In the genomic region with DNA sequence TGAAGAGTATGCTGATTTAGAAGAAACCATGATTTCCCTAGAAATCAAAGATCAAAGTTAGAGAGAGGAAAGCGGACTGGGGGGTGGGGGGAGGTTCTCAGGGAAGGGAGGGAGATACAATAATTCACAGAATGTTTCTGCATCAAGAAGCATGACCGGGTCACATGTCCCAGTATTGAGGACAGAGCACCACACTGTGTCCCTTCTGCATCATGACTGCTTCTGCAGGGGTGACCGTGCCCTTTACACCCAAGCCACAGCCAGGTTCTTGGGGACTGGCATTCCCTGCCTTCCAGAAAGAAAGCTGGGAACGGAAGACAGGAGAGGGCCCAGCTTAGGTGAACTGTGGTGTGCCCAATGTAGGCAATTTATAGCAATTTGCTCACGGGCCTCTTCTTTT, we compare ENCODE assay signal across 15 mouse cellular contexts.
"Had no signal": no experiment of that assay in that cellular context is flagged by ENCODE, and none has a peak within 500 bp of the region (broad histone marks: within the 10 kb centered on the region; RNA-seq: fewer than 3 reads in every experiment).

No protein-coding gene starts in this region.

- H3K4me2 ChIP-seq: neural tube, embryonic 15.5 days; stomach, embryonic 15.5 days had no signal

- H3K36me3 ChIP-seq: neural tube, embryonic 15.5 days; stomach, embryonic 15.5 days had no signal

- DNase-seq: retina, postnatal 1 day; right cerebral cortex, adult 18-20 months; right cerebral cortex, postnatal 14 days; right cerebral cortex, postnatal 25 days; right cerebral cortex, postnatal 4 days; spleen, adult 18-20 months; thymus, adult 18-20 months; thymus, adult 2 months; thymus, postnatal 14 days; thymus, postnatal 25 days; thymus, postnatal 36 days; thymus, postnatal 4 days had no signal

- H3K27ac ChIP-seq: neural tube, embryonic 15.5 days; stomach, embryonic 15.5 days; stomach, postnatal 0 days had no signal

- H3K4me3 ChIP-seq: neural tube, embryonic 15.5 days; stomach, embryonic 15.5 days had no signal

- H3K9ac ChIP-seq: neural tube, embryonic 15.5 days; stomach, embryonic 15.5 days had no signal

- H3K9me3 ChIP-seq: neural tube, embryonic 15.5 days; stomach, embryonic 15.5 days had no signal

- H3K27me3 ChIP-seq: neural tube, embryonic 15.5 days; stomach, embryonic 15.5 days had no signal
